Mouse (Mus musculus): ENCODE data around the gene Zfhx3. TPM values are rescaled to one million over a fixed set of nuclear protein-coding genes. Genes with fewer than 3 reads are reported as not detected.

Gene Zfhx3
- polyA plus RNA-seq, 1 experiment from 2014 or later, result 1.2 TPM

GRCm38 (mm10) chr8:108706491-108706847 lies 764.0 kb downstream of the Zfhx3 start:
- peaks cover 6% of the 10 kb centered on the region for H3K4me1 ChIP-seq (ENCODE audit: control insufficient read depth, low read depth, low read length)
- H3K9me3 ChIP-seq (replicated peaks; ENCODE audit: control insufficient read depth, low read length), result no peaks in the 10 kb centered on the region
- no peak overlapping the region; the same call in 1 of the 2 replicates for H3K27ac ChIP-seq (ENCODE audit: low read length)
- no peak overlapping the region for H3K4me3 ChIP-seq (ENCODE audit: low read depth, low read length)
- peaks cover 50% of the 10 kb centered on the region for H3K27me3 ChIP-seq (ENCODE audit: control insufficient read depth, insufficient read depth, low read depth, low read length)
- no peak overlapping the region for H3K9ac ChIP-seq (ENCODE audit: low read depth, low read length)
- H3K36me3 ChIP-seq (ENCODE audit: control insufficient read depth, insufficient read depth), result no peaks in the 10 kb centered on the region
- 10% methylated on average over 3 of the region's 3 CpGs for whole genome bisulfite sequencing (ENCODE audit: insufficient replicate concordance)
- ATAC-seq (ENCODE audit: low read depth), result no peak
- H3K4me2 ChIP-seq (ENCODE audit: low read depth, low read length), result peak overlapping the region; percentile 62; the same call in 1 of the 2 replicates

DNA sequence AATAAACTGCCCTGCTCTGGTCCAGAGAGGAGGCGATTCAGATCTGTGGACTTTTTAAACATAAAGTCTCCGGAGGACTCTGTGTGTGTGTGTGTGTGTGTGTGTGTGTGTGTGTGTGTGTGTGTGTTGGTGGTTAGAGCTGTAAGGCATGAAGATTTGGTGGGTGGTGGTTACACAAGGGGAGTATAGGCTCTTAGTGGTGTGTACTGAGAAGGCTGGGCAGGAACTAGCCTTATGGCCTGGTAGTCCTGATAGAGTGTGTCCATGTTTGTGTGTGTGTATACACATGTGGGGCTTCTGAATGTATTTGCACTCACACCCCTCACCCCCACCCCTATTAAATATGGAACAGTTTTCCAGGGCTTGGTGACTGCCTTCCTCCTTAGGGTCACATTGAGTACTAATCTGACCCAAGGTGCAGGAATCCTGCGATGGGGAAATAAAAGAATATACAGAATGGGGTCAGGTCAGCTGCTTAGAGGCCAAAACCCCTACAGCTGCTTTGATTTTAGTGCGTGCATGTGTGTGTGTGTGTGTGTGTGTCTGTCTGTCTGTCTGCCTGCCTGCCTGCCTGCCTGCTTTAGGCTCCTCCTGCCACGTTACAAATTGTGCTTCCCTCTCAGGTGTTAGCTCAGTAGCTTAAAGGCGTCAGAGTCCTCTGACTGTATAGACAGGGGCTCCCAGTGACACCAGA lies 764.6 kb downstream of the Zfhx3 start:
- H3K9ac ChIP-seq (ENCODE audit: low read depth, low read length), result no peak overlapping the region
- peak; percentile 70 for ATAC-seq (ENCODE audit: low read depth)
- H3K27ac ChIP-seq (ENCODE audit: low read length), result peak overlapping the region; percentile 57
- 24% methylated on average over 6 of the region's 6 CpGs for WGBS (ENCODE audit: insufficient replicate concordance)
- H3K27me3 ChIP-seq (ENCODE audit: control insufficient read depth, insufficient read depth, low read depth, low read length), result peaks cover 46% of the 10 kb centered on the region
- no peak overlapping the region for H3K4me3 ChIP-seq (ENCODE audit: low read depth, low read length)
- H3K4me1 ChIP-seq (ENCODE audit: control insufficient read depth, low read depth, low read length), result peaks cover 6% of the 10 kb centered on the region
- H3K9me3 ChIP-seq (replicated peaks; ENCODE audit: control insufficient read depth, low read length), result no peaks in the 10 kb centered on the region
- H3K36me3 ChIP-seq (ENCODE audit: control insufficient read depth, insufficient read depth), result no peaks in the 10 kb centered on the region
- H3K4me2 ChIP-seq (ENCODE audit: low read depth, low read length), result no peak overlapping the region

GRCm38 (mm10) chr8:108707576-108708281 lies 765.3 kb downstream of the Zfhx3 start:
- ATAC-seq (ENCODE audit: low read depth), result no peak
- H3K4me3 ChIP-seq (ENCODE audit: low read depth, low read length), result no peak overlapping the region
- WGBS (ENCODE audit: insufficient replicate concordance), result 6% methylated on average over 5 of the region's 5 CpGs
- no peaks in the 10 kb centered on the region for H3K36me3 ChIP-seq (ENCODE audit: control insufficient read depth, insufficient read depth)
- H3K9me3 ChIP-seq (replicated peaks; ENCODE audit: control insufficient read depth, low read length), result no peaks in the 10 kb centered on the region
- H3K4me1 ChIP-seq (ENCODE audit: control insufficient read depth, low read depth, low read length), result peaks cover 6% of the 10 kb centered on the region
- H3K27ac ChIP-seq (ENCODE audit: low read length), result peak overlapping the region; percentile 57
- no peak overlapping the region for H3K4me2 ChIP-seq (ENCODE audit: low read depth, low read length)
- H3K27me3 ChIP-seq (ENCODE audit: control insufficient read depth, insufficient read depth, low read depth, low read length), result peaks cover 39% of the 10 kb centered on the region
- H3K9ac ChIP-seq (ENCODE audit: low read depth, low read length), result no peak overlapping the region

DNA sequence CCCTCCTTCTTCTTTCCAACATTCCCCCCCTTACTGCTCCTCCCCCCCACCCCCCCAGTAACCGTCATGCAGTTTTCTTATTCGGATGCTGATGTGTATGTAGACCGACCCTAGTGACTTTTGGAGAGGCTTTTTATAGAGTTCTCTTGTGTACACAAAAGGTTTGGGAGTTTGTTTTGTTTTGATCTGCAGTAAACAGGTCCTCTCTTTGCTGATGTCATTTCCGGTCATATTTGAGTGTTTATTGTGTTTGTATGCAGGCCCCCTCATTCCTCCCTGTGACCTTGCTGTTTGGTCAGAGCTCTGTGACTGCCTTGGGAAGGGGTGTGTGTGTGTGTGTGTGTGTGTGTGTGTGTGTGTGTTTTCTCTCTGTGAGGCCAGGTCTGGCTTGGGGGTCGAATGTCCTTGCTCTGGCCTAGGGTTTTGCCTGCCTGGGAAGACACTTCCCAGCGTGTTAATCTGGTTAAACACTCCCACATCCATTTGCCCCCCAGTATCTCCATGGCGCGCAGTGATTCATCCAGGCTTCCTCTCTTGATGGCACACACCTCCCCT lies 766.5 kb downstream of the Zfhx3 start:
- H3K36me3 ChIP-seq (ENCODE audit: control insufficient read depth, insufficient read depth), result no peaks in the 10 kb centered on the region
- peaks cover 32% of the 10 kb centered on the region for H3K27me3 ChIP-seq (ENCODE audit: control insufficient read depth, insufficient read depth, low read depth, low read length)
- H3K27ac ChIP-seq (ENCODE audit: low read length), result 0 out of 2 replicates have a peak overlapping the region, but pooled peaks have one; percentile 18
- H3K9ac ChIP-seq (ENCODE audit: low read depth, low read length), result no peak overlapping the region
- H3K9me3 ChIP-seq (replicated peaks; ENCODE audit: control insufficient read depth, low read length), result no peaks in the 10 kb centered on the region
- H3K4me2 ChIP-seq (ENCODE audit: low read depth, low read length), result no peak overlapping the region
- no peak for ATAC-seq (ENCODE audit: low read depth)
- H3K4me1 ChIP-seq (ENCODE audit: control insufficient read depth, low read depth, low read length), result peaks cover 10% of the 10 kb centered on the region
- WGBS (ENCODE audit: insufficient replicate concordance), result 50% methylated on average over 8 of the region's 8 CpGs
- no peak overlapping the region for H3K4me3 ChIP-seq (ENCODE audit: low read depth, low read length)

DNA sequence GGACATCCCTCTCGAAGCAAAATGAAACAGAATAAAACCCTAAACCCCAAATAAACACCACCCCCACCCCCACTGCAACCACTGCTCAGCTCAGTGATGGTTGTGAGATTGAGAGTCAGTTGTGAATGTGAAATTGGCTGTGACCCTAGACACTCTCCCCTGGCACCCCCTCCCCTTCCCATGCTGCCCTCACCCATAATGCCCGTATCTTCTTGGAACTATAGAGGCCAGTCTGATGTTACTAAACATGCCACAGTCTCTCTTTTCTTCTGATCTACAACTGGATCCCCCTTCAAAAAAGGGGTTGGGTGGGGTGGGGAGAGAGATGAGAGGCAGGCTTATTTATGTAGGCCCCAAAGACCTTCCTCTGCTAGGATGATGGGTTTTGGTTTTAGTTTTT lies 767.0 kb downstream of the Zfhx3 start:
- peaks cover 32% of the 10 kb centered on the region for H3K27me3 ChIP-seq (ENCODE audit: control insufficient read depth, insufficient read depth, low read depth, low read length)
- H3K27ac ChIP-seq (ENCODE audit: low read length), result 0 out of 2 replicates have a peak overlapping the region, but pooled peaks have one; percentile 18
- no peak overlapping the region for H3K4me3 ChIP-seq (ENCODE audit: low read depth, low read length)
- H3K36me3 ChIP-seq (ENCODE audit: control insufficient read depth, insufficient read depth), result no peaks in the 10 kb centered on the region
- H3K4me1 ChIP-seq (ENCODE audit: control insufficient read depth, low read depth, low read length), result peaks cover 10% of the 10 kb centered on the region
- H3K9ac ChIP-seq (ENCODE audit: low read depth, low read length), result no peak overlapping the region
- WGBS (ENCODE audit: insufficient replicate concordance), result 59% methylated on average over 2 of the region's 2 CpGs
- H3K9me3 ChIP-seq (replicated peaks; ENCODE audit: control insufficient read depth, low read length), result no peaks in the 10 kb centered on the region
- no peak overlapping the region for H3K4me2 ChIP-seq (ENCODE audit: low read depth, low read length)
- no peak for ATAC-seq (ENCODE audit: low read depth)

DNA sequence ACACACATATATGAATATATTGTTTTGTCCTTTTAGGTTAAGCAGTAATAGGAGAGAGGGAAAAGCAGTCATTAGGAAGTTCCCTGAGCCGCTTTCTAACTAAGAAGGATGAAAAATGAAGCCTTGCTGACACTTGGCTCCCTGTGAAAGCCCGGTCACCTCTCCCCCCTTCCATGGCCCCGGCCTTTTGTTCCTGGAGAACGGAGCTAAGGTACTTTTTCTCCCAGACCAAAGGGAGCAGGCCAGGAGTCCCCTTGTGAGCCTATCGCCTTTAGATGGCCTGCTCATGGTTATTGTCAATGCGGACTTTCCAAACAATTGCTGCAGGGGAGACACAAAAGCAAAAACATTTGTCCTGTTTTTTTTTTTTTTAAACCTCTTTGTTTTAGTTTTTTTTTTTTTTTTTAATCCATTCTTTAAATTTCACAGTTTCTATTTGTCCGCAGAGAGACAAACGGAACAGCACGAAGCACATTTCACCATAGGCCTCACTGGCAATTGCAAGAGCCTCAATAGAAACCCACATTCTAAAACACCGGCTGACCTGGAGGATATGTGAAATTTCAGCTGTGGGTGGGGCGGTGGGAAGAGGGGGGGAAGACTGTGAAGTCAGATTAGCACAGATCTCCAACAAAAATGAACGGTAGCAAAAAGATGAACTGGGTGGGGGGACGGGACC lies 767.6 kb downstream of the Zfhx3 start:
- Histone ChIP-seq H3K36me3 (ENCODE audit: control insufficient read depth, insufficient read depth) (no peaks in the 10 kb centered on the region), H3K4me1 (ENCODE audit: control insufficient read depth, low read depth, low read length) (peaks cover 10% of the 10 kb centered on the region), H3K27me3 (ENCODE audit: control insufficient read depth, insufficient read depth, low read depth, low read length) (peaks cover 32% of the 10 kb centered on the region), H3K9ac (ENCODE audit: low read depth, low read length) (no peak overlapping the region), H3K9me3 (replicated peaks; ENCODE audit: control insufficient read depth, low read length) (no peaks in the 10 kb centered on the region), H3K4me3 (ENCODE audit: low read depth, low read length) (no peak overlapping the region), H3K4me2 (ENCODE audit: low read depth, low read length) (no peak overlapping the region), H3K27ac (ENCODE audit: low read length) (no peak overlapping the region)
- WGBS (ENCODE audit: insufficient replicate concordance), result 42% methylated on average over 13 of the region's 13 CpGs
- ATAC-seq (ENCODE audit: low read depth), result no peak

GRCm38 (mm10) chr8:108710607-108711489 lies 768.4 kb downstream of the Zfhx3 start:
- H3K36me3 ChIP-seq (ENCODE audit: control insufficient read depth, insufficient read depth), result no peaks in the 10 kb centered on the region
- H3K27ac ChIP-seq (ENCODE audit: low read length), result no peak overlapping the region
- H3K9me3 ChIP-seq (replicated peaks; ENCODE audit: control insufficient read depth, low read length), result no peaks in the 10 kb centered on the region
- H3K9ac ChIP-seq (ENCODE audit: low read depth, low read length), result no peak overlapping the region
- H3K4me3 ChIP-seq (ENCODE audit: low read depth, low read length), result no peak overlapping the region
- ATAC-seq (ENCODE audit: low read depth), result no peak
- 15% methylated on average over 8 of the region's 8 CpGs for WGBS (ENCODE audit: insufficient replicate concordance)
- no peak overlapping the region for H3K4me2 ChIP-seq (ENCODE audit: low read depth, low read length)
- H3K4me1 ChIP-seq (ENCODE audit: control insufficient read depth, low read depth, low read length), result peaks cover 10% of the 10 kb centered on the region
- H3K27me3 ChIP-seq (ENCODE audit: control insufficient read depth, insufficient read depth, low read depth, low read length), result peaks cover 33% of the 10 kb centered on the region

DNA sequence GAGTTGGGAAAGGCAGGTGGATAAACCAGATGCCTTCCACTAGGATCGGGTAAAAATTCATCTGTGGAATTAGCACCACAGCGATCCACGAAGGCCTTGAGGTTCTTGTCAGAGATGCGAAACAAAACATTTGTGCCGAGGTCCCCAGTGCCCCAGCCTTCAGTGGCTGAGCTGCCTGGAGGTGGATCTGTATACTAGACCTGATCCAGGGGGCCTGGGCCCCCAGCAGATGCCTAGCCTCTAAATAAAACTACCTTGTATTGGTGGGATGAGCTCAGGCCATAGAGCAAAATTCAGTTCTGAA lies 769.0 kb downstream of the Zfhx3 start:
- H3K9me3 ChIP-seq (replicated peaks; ENCODE audit: control insufficient read depth, low read length), result no peaks in the 10 kb centered on the region
- no peaks in the 10 kb centered on the region for H3K36me3 ChIP-seq (ENCODE audit: control insufficient read depth, insufficient read depth)
- no peak overlapping the region for H3K4me3 ChIP-seq (ENCODE audit: low read depth, low read length)
- H3K4me2 ChIP-seq (ENCODE audit: low read depth, low read length), result no peak overlapping the region
- peaks cover 12% of the 10 kb centered on the region for H3K4me1 ChIP-seq (ENCODE audit: control insufficient read depth, low read depth, low read length)
- no peak for ATAC-seq (ENCODE audit: low read depth)
- H3K27me3 ChIP-seq (ENCODE audit: control insufficient read depth, insufficient read depth, low read depth, low read length), result peaks cover 33% of the 10 kb centered on the region
- 57% methylated on average over 5 of the region's 5 CpGs for WGBS (ENCODE audit: insufficient replicate concordance)
- H3K9ac ChIP-seq (ENCODE audit: low read depth, low read length), result no peak overlapping the region
- H3K27ac ChIP-seq (ENCODE audit: low read length), result no peak overlapping the region
